ENCODE assay signal across 9 mouse cellular contexts in the genomic region with DNA sequence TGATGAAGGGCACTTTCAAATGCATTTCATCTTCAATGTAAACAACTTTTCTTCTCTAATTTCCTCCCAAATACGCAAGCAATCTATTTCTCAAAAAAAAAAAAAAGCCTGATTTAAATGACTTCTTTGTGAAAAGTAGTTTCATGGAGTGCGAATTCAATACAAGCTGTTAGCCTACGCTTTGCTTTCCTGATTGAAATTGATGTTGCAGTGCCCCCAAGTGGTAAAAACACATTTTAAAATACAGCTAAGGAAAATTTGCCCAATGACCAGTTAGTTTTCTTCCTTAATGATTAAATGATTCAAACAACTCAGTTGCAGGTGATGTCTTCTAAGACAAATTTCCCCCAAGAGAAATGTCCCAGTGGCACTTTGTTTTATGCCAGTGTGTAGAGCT. TPM values are rescaled to one million over a fixed set of nuclear protein-coding genes. Genes with fewer than 3 reads are reported as not detected.
DNase-seq lines count a peak whose midpoint lies in the region; ATAC-seq and TF ChIP-seq lines count a peak whose summit lies in the region.
"Had no signal": no experiment of that assay in that cellular context is flagged by ENCODE, and none has a peak within 500 bp of the region (broad histone marks: within the 10 kb centered on the region; RNA-seq: fewer than 3 reads in every experiment).

No protein-coding gene starts in this region.

- TF ChIP-seq RAD21 in MEL (IDR thresholded peaks at IDR 0.05; ENCODE audit: low read depth, low read length), result peak; percentile 94

- WGBS in forebrain, postnatal 0 days, result 23% methylated on average over 3 of the region's 3 CpGs
- 30% methylated on average over 3 of the region's 3 CpGs for WGBS in forebrain, embryonic 12.5 days
- 22% methylated on average over 3 of the region's 3 CpGs for WGBS in forebrain, embryonic 13.5 days

- no peaks in the 10 kb centered on the region for H3K79me2 ChIP-seq in MEL (ENCODE audit: control insufficient read depth, insufficient read depth, low read length, poor library complexity)

- no peak overlapping the region for H3K4me3 ChIP-seq in forebrain, postnatal 0 days (ENCODE audit: low read depth, low read length)
- H3K4me3 ChIP-seq in forebrain, embryonic 12.5 days (replicated peaks), result no peak overlapping the region
- H3K4me3 ChIP-seq in MEL (ENCODE audit: control insufficient read depth in 1 of 2, insufficient read depth in 1 of 2, low read depth in 2 of 2, low read length in 2 of 2), result no peak overlapping the region
- no peak overlapping the region for H3K4me3 ChIP-seq in forebrain, embryonic 13.5 days
- H3K4me3 ChIP-seq: heart, embryonic 15.5 days had no signal

- H3K9me3 ChIP-seq in forebrain, postnatal 0 days (ENCODE audit: low read length), result no peaks in the 10 kb centered on the region
- no peaks in the 10 kb centered on the region for H3K9me3 ChIP-seq in forebrain, embryonic 12.5 days
- H3K9me3 ChIP-seq in MEL (replicated peaks; ENCODE audit: insufficient read depth, low read length), result no peaks in the 10 kb centered on the region
- H3K9me3 ChIP-seq in forebrain, embryonic 13.5 days (replicated peaks), result no peaks in the 10 kb centered on the region
- H3K9me3 ChIP-seq: heart, embryonic 15.5 days had no signal

- no peaks in the 10 kb centered on the region for H3K4me1 ChIP-seq in forebrain, postnatal 0 days (ENCODE audit: insufficient read depth)
- no peaks in the 10 kb centered on the region for H3K4me1 ChIP-seq in forebrain, embryonic 12.5 days
- no peaks in the 10 kb centered on the region for H3K4me1 ChIP-seq in MEL (ENCODE audit: control insufficient read depth in 1 of 2, insufficient read depth in 2 of 2, low read length in 2 of 2)
- H3K4me1 ChIP-seq in forebrain, embryonic 13.5 days, result no peaks in the 10 kb centered on the region
- H3K4me1 ChIP-seq: heart, embryonic 15.5 days had no signal

- intact Hi-C loops in left cerebral cortex, postnatal 25 days (cut with DNase I), result loop anchor here (5.0 kb wide), 1 partner anchor 1151 kb away; no protein-coding TSS in a partner anchor
- intact Hi-C loops in left cerebral cortex, postnatal 36 days (cut with DNase I), result loop anchor here (1.0 to 5.0 kb wide), 2 partner anchors 1138 to 1151 kb away; no protein-coding TSS in a partner anchor

- peak; percentile 60 for TF ChIP-seq CTCF in forebrain, postnatal 0 days (IDR thresholded peaks at IDR 0.05; ENCODE audit: low read depth)
- peak; percentile 29 to 82 (median 43); a peak in 5 of 6 replicates for TF ChIP-seq CTCF in MEL (IDR thresholded peaks at IDR 0.05 in 2 of 3, conservative IDR thresholded peaks at IDR 0.05 in 1 of 3; ENCODE audit: control insufficient read depth in 1 of 3, insufficient read depth in 1 of 3, low read depth in 2 of 3, low read length in 3 of 3, poor library complexity in 1 of 3, severe bottlenecking in 1 of 3)

- no peaks in the 10 kb centered on the region for H3K27me3 ChIP-seq in forebrain, postnatal 0 days (ENCODE audit: insufficient read depth, low read length)
- H3K27me3 ChIP-seq in forebrain, embryonic 12.5 days, result no peaks in the 10 kb centered on the region
- H3K27me3 ChIP-seq in MEL (ENCODE audit: control insufficient read depth in 1 of 2, insufficient read depth in 2 of 2, low read length in 2 of 2), result no peaks in the 10 kb centered on the region
- H3K27me3 ChIP-seq in forebrain, embryonic 13.5 days, result no peaks in the 10 kb centered on the region
- H3K27me3 ChIP-seq: heart, embryonic 15.5 days had no signal

- TF ChIP-seq EP300 in MEL (IDR thresholded peaks at IDR 0.05; ENCODE audit: low read depth in 1 of 2, low read length in 2 of 2), result no peak

- ATAC-seq in forebrain, postnatal 0 days, result peak; percentile 60
- ATAC-seq in forebrain, embryonic 12.5 days (ENCODE audit: low FRiP score), result no peak
- no peak for ATAC-seq in forebrain, embryonic 13.5 days

- no peak overlapping the region for H3K4me2 ChIP-seq in forebrain, postnatal 0 days (ENCODE audit: low read depth)
- no peak overlapping the region for H3K4me2 ChIP-seq in forebrain, embryonic 12.5 days
- H3K4me2 ChIP-seq in forebrain, embryonic 13.5 days, result no peak overlapping the region
- H3K4me2 ChIP-seq: heart, embryonic 15.5 days had no signal

- no peak overlapping the region for H3K9ac ChIP-seq in forebrain, postnatal 0 days
- H3K9ac ChIP-seq in forebrain, embryonic 12.5 days, result no peak overlapping the region
- no peak overlapping the region for H3K9ac ChIP-seq in MEL (ENCODE audit: control insufficient read depth, low read depth, low read length, poor library complexity, severe bottlenecking)
- no peak overlapping the region for H3K9ac ChIP-seq in forebrain, embryonic 13.5 days
- H3K9ac ChIP-seq: heart, embryonic 15.5 days had no signal

- peak; percentile 72 for DNase-seq in forebrain, postnatal 0 days
- peak; percentile 18 to 34 for DNase-seq in left cerebral cortex, postnatal 25 days (ENCODE audit: low spot score in 2 of 2)
- DNase-seq in left cerebral cortex, postnatal 36 days (ENCODE audit: low spot score in 2 of 2), result no peak
- peak; percentile 67 for DNase-seq in MEL (ENCODE audit: low read depth, low spot score)
- DNase-seq in lung, postnatal 25 days (ENCODE audit: low spot score), result peak; percentile 18
- DNase-seq in urinary bladder, postnatal 36 days (ENCODE audit: low spot score in 2 of 2), result no peak

- TF ChIP-seq POLR2A in MEL (IDR thresholded peaks at IDR 0.05; ENCODE audit: control insufficient read depth in 1 of 2, insufficient read depth in 1 of 2, low read depth in 1 of 2, low read length in 2 of 2, poor library complexity in 1 of 2), result no peak

- no peaks in the 10 kb centered on the region for H3K36me3 ChIP-seq in forebrain, postnatal 0 days (ENCODE audit: insufficient read depth)
- no peaks in the 10 kb centered on the region for H3K36me3 ChIP-seq in forebrain, embryonic 12.5 days (replicated peaks)
- no peaks in the 10 kb centered on the region; a peak in 3 of 4 replicates for H3K36me3 ChIP-seq in MEL (ENCODE audit: control insufficient read depth in 1 of 2, insufficient read depth in 2 of 2, low read length in 2 of 2)
- no peaks in the 10 kb centered on the region for H3K36me3 ChIP-seq in forebrain, embryonic 13.5 days (ENCODE audit: poor library complexity, severe bottlenecking)
- H3K36me3 ChIP-seq: heart, embryonic 15.5 days had no signal

- H3K27ac ChIP-seq in forebrain, postnatal 0 days (ENCODE audit: low read depth, low read length), result no peak overlapping the region
- H3K27ac ChIP-seq in forebrain, embryonic 12.5 days, result no peak overlapping the region
- no peak overlapping the region for H3K27ac ChIP-seq in MEL (ENCODE audit: control insufficient read depth, low read depth, low read length)
- H3K27ac ChIP-seq in forebrain, embryonic 13.5 days, result no peak overlapping the region
- H3K27ac ChIP-seq: heart, embryonic 15.5 days had no signal

TF ChIP-seq in MEL, 35 proteins besides CTCF, POLR2A, EP300 and RAD21:
- TF ChIP-seq ZC3H11A (IDR thresholded peaks at IDR 0.05; ENCODE audit: low read depth, low read length), result peak; percentile 79
- no peak for TF ChIP-seq MYC (IDR thresholded peaks at IDR 0.05; ENCODE audit: low read depth, low read length)
- peak; percentile 86 for TF ChIP-seq SMC3 (IDR thresholded peaks at IDR 0.05; ENCODE audit: low read depth, low read length)
TF ChIP-seq in MEL: peak in this region for 2.

RNA-seq across cellular contexts. Expression of gene Apool, which starts 37.3 kb away (rescaled TPM):
- total RNA-seq in forebrain, postnatal 0 days (2014; rRNA removed), result 6.0 and 6.4 TPM in 2 replicates
- polyA plus RNA-seq in forebrain, postnatal 0 days (2015; fragmentation: Nextera tagmentation; extraction: Ambion mirVana), result 11.1 and 12.0 TPM in 2 replicates
- 43.8 and 45.1 TPM in 2 replicates for polyA plus RNA-seq in forebrain, embryonic 12.5 days (2016; fragmentation: Nextera tagmentation; extraction: Ambion mirVana)
- 1 to 10 TPM; 4.3 to 4.7 TPM for total RNA-seq in left cerebral cortex, postnatal 25 days (2021)
- total RNA-seq in left cerebral cortex, postnatal 36 days (2021), result 1 to 10 TPM; 4.2 to 5.3 TPM
- 34.6 and 41.1 TPM in 2 replicates for total RNA-seq in MEL (2012; rRNA removed)
- 10 to 100 TPM in 1 of 2 experiments, not detected in 1; 32.9 TPM for polyA plus RNA-seq in MEL (2012; ENCODE audit: insufficient read depth in 1 of 2, insufficient read length in 2 of 2, low read depth in 1 of 2, low replicate concordance in 2 of 2, missing spikeins in 1 of 2)
- 38.7 and 41.2 TPM in 2 replicates for polyA plus RNA-seq in forebrain, embryonic 13.5 days (2015; fragmentation: Nextera tagmentation; extraction: Ambion mirVana)

RNA-seq across cellular contexts. Expression of gene Satl1, which starts 58.2 kb away (rescaled TPM):
- total RNA-seq in forebrain, postnatal 0 days (2014; rRNA removed), result not detected in 2 replicates
- polyA plus RNA-seq in forebrain, postnatal 0 days (2015; fragmentation: Nextera tagmentation; extraction: Ambion mirVana), result not detected in 2 replicates
- not detected in 2 replicates for polyA plus RNA-seq in forebrain, embryonic 12.5 days (2016; fragmentation: Nextera tagmentation; extraction: Ambion mirVana)
- total RNA-seq in left cerebral cortex, postnatal 25 days (2021), result not detected
- total RNA-seq in left cerebral cortex, postnatal 36 days (2021), result not detected
- total RNA-seq in MEL (2012; rRNA removed), result not detected in 2 replicates
- polyA plus RNA-seq in MEL (2012; ENCODE audit: insufficient read depth in 1 of 2, insufficient read length in 2 of 2, low read depth in 1 of 2, low replicate concordance in 2 of 2, missing spikeins in 1 of 2), result not detected
- polyA plus RNA-seq in forebrain, embryonic 13.5 days (2015; fragmentation: Nextera tagmentation; extraction: Ambion mirVana), result not detected in 2 replicates
- polyA plus RNA-seq: heart, embryonic 15.5 days had no signal

Comparison
In these comparisons a context has a peak if more than half of its experiments do, and no peak if none do; other contexts are left out.
1. DNase-seq: peak in forebrain, postnatal 0 days (single experiment), left cerebral cortex, postnatal 25 days (2 of 2), MEL (single experiment) and lung, postnatal 25 days (single experiment); none in left cerebral cortex, postnatal 36 days (0 of 2) and urinary bladder, postnatal 36 days (0 of 2).